ENCODE assay signal across 20 mouse cellular contexts in genomic region chr1:92084738-92085137, GRCm38 (mm10).
A peak's percentile ranks its signal among the peaks of the same experiment; 100 is the strongest.
DNase-seq lines count a peak whose midpoint lies in the region; ATAC-seq and TF ChIP-seq lines count a peak whose summit lies in the region.
"Had no signal": no experiment of that assay in that cellular context is flagged by ENCODE, and none has a peak within 500 bp of the region (broad histone marks: within the 10 kb centered on the region; RNA-seq: fewer than 3 reads in every experiment).

No protein-coding gene starts in this region.

- WGBS in heart, adult 2 months: 91% methylated on average over 2 of the region's 2 CpGs
- 96% methylated on average over 2 of the region's 2 CpGs for WGBS in lung, adult 2 months
- 95% methylated on average over 2 of the region's 2 CpGs for WGBS in stomach, postnatal 0 days

- TF ChIP-seq CTCF in heart, adult 2 months (IDR thresholded peaks at IDR 0.05): 0 out of 2 replicates have a peak, but pooled peaks have one; percentile 11
- TF ChIP-seq CTCF in lung, adult 2 months (IDR thresholded peaks at IDR 0.05; ENCODE audit: insufficient read depth, low read length): peak; percentile 23; the same call in 1 of the 2 replicates
- TF ChIP-seq CTCF in G1E (IDR thresholded peaks at IDR 0.05; ENCODE audit: low read depth, low read length): peak; percentile 6; the same call in 1 of the 2 replicates
- peak; percentile 19; the same call in 1 of the 2 replicates for TF ChIP-seq CTCF in stomach, postnatal 0 days (IDR thresholded peaks at IDR 0.05; ENCODE audit: low read depth)

- no peak overlapping the region for H3K4me2 ChIP-seq in stomach, postnatal 0 days (replicated peaks; ENCODE audit: low read depth)
- H3K4me2 ChIP-seq: hindbrain, embryonic 12.5 days; limb, embryonic 12.5 days; lung, embryonic 14.5 days had no signal

- no peak for DNase-seq in heart, adult 2 months
- DNase-seq in heart, adult 9 months (ENCODE audit: low spot score in 2 of 2): no peak
- DNase-seq in lung, adult 2 months: no peak
- no peak for DNase-seq in lung, postnatal 25 days (ENCODE audit: low spot score)
- DNase-seq in G1E (ENCODE audit: low spot score): no peak
- DNase-seq in stomach, postnatal 0 days (ENCODE audit: low spot score): no peak
- no peak for DNase-seq in T-cell, adult 2 months (ENCODE audit: low spot score)
- DNase-seq: adrenal gland, adult 2 months; cerebellum, adult 8-10 months; gastrocnemius, postnatal 25 days; kidney, postnatal 36 days; lung, embryonic 14.5 days; retina, postnatal 1 day had no signal

- no peak overlapping the region for H3K9ac ChIP-seq in heart, adult 2 months (ENCODE audit: low read depth, low read length)
- H3K9ac ChIP-seq in stomach, postnatal 0 days (ENCODE audit: low read length): no peak overlapping the region
- H3K9ac ChIP-seq: hindbrain, embryonic 12.5 days; limb, embryonic 12.5 days; lung, embryonic 14.5 days had no signal

- no peak for TF ChIP-seq POLR2A in heart, adult 2 months (IDR thresholded peaks at IDR 0.05; ENCODE audit: insufficient read depth, low read depth, low read length)
- TF ChIP-seq POLR2A in lung, adult 2 months (IDR thresholded peaks at IDR 0.05; ENCODE audit: borderline replicate concordance, extremely low read depth, low read depth, low read length): no peak

- H3K36me3 ChIP-seq in heart, adult 2 months (ENCODE audit: control insufficient read depth, insufficient read depth, low read length): peaks cover 7% of the 10 kb centered on the region
- H3K36me3 ChIP-seq in G1E (replicated peaks): peaks cover 44% of the 10 kb centered on the region
- H3K36me3 ChIP-seq in stomach, postnatal 0 days (ENCODE audit: control insufficient read depth, insufficient read depth, low read length): no peaks in the 10 kb centered on the region
- H3K36me3 ChIP-seq: embryonic facial prominence, embryonic 10.5 days; heart, embryonic 10.5 days; hindbrain, embryonic 12.5 days; limb, embryonic 12.5 days had no signal

- peaks cover 36% of the 10 kb centered on the region for H3K4me1 ChIP-seq in heart, adult 2 months (ENCODE audit: control insufficient read depth, insufficient read depth, low read length)
- H3K4me1 ChIP-seq in lung, adult 2 months (ENCODE audit: control insufficient read depth, insufficient read depth, low read length): peaks cover 5% of the 10 kb centered on the region; the same call in 1 of the 2 replicates
- peaks cover 94% of the 10 kb centered on the region for H3K4me1 ChIP-seq in G1E (ENCODE audit: insufficient read depth, low read depth, low read length)
- no peaks in the 10 kb centered on the region for H3K4me1 ChIP-seq in stomach, postnatal 0 days (replicated peaks; ENCODE audit: control insufficient read depth, insufficient read depth)

- intact Hi-C loops in heart, adult 2 months (cut with DNase I): no loop called here

- TF ChIP-seq EP300 in heart, adult 2 months (IDR thresholded peaks at IDR 0.05; ENCODE audit: insufficient read depth, low read depth, low read length): no peak
- TF ChIP-seq EP300 in stomach, postnatal 0 days (optimal IDR thresholded peaks at IDR 0.05): no peak

- no peaks in the 10 kb centered on the region for H3K9me3 ChIP-seq in G1E (replicated peaks)
- H3K9me3 ChIP-seq in stomach, postnatal 0 days (ENCODE audit: control insufficient read depth, low read length): no peaks in the 10 kb centered on the region
- H3K9me3 ChIP-seq: embryonic facial prominence, embryonic 10.5 days; heart, embryonic 10.5 days; hindbrain, embryonic 12.5 days; limb, embryonic 12.5 days; midbrain, embryonic 10.5 days had no signal

- peaks cover 6% of the 10 kb centered on the region for H3K79me2 ChIP-seq in heart, adult 2 months (replicated peaks; ENCODE audit: control insufficient read depth, insufficient read depth, low read length)

- no peak overlapping the region for H3K4me3 ChIP-seq in heart, adult 2 months
- no peak overlapping the region for H3K4me3 ChIP-seq in lung, adult 2 months (replicated peaks; ENCODE audit: extremely low read depth, low read depth, low read length)
- peak overlapping the region; percentile 5; the same call in 1 of the 2 replicates for H3K4me3 ChIP-seq in G1E (ENCODE audit: low read depth, low read length)
- H3K4me3 ChIP-seq in stomach, postnatal 0 days (ENCODE audit: low read depth, low read length): no peak overlapping the region
- H3K4me3 ChIP-seq: embryonic facial prominence, embryonic 10.5 days; heart, embryonic 10.5 days; hindbrain, embryonic 12.5 days; limb, embryonic 12.5 days; midbrain, embryonic 10.5 days had no signal

- ATAC-seq in G1E (ENCODE audit: extremely low read depth, insufficient number of reproducible peaks, low FRiP score, poor library complexity, severe bottlenecking): no peak
- ATAC-seq in stomach, postnatal 0 days (ENCODE audit: low FRiP score, low TSS enrichment): no peak
- ATAC-seq: inflammation-experienced regulatory T-cells, adult 6 months had no signal

- no peak overlapping the region for H3K27ac ChIP-seq in heart, adult 2 months
- H3K27ac ChIP-seq in stomach, postnatal 0 days (replicated peaks): no peak overlapping the region
- H3K27ac ChIP-seq: embryonic facial prominence, embryonic 10.5 days; hindbrain, embryonic 12.5 days; macrophage; midbrain, embryonic 10.5 days had no signal

- H3K27me3 ChIP-seq in heart, adult 2 months (ENCODE audit: control insufficient read depth, insufficient read depth, low read length): no peaks in the 10 kb centered on the region
- no peaks in the 10 kb centered on the region for H3K27me3 ChIP-seq in G1E (ENCODE audit: insufficient read depth, low read length)
- no peaks in the 10 kb centered on the region for H3K27me3 ChIP-seq in stomach, postnatal 0 days (ENCODE audit: control insufficient read depth, insufficient read depth, low read length)
- H3K27me3 ChIP-seq: hindbrain, embryonic 12.5 days; limb, embryonic 12.5 days had no signal
